Mouse (Mus musculus): ENCODE measurements around the gene Wbp1. TPM values are rescaled to one million over a fixed set of nuclear protein-coding genes. Genes with fewer than 3 reads are reported as not detected.

Wbp1 gene
- total and polyA plus RNA-seq, 3 experiments = 19.3 to 27.5 (median 24.1) TPM

DNA sequence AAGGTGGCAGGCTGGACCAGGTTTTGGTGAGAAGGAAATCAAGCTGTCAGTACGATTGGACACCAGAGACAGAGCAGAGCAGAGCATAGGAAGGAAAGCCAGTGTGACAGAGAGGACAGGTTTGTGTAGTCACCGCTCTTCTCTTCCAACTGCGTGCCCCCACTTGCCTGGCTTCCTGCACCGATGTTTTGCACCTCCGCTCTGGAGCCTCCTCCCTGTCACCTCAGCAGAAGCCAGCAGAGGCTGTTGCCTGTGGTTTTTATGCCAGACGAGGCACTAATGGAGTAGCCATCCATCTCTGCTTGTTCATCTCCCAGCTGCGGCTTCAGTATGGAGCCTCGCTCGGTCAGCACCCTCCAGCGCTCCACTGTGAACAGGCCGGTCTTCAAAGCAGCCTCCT, 21.5 kb upstream of the Wbp1 start:
- DNase-seq (ENCODE audit: extremely low read depth) = no peak
- no peaks in the 10 kb centered on the region for H3K79me2 ChIP-seq (replicated peaks; ENCODE audit: control insufficient read depth, extremely low read depth, insufficient read depth, poor library complexity, severe bottlenecking)
- H3K4me3 ChIP-seq (replicated peaks in 1 of 3; ENCODE audit: low read depth in 2 of 3, low read length in 2 of 3, poor library complexity in 1 of 3) = no peak overlapping the region
- H3K4me2 ChIP-seq (ENCODE audit: insufficient read depth, low read depth, poor library complexity, severe bottlenecking) = no peak overlapping the region
- TF ChIP-seq ZNF384 (IDR thresholded peaks at IDR 0.05; ENCODE audit: low read depth, low read length) (no peak), TBP (conservative IDR thresholded peaks at IDR 0.05; ENCODE audit: low read depth, low read length) (no peak), GABPA (IDR thresholded peaks at IDR 0.05; ENCODE audit: insufficient replicate concordance, low read depth, low read length) (no peak), ZKSCAN1 (IDR thresholded peaks at IDR 0.05; ENCODE audit: borderline replicate concordance, low read depth, low read length) (no peak), TCF12 (IDR thresholded peaks at IDR 0.05; ENCODE audit: low read depth, low read length) (no peak), RCOR1 (conservative IDR thresholded peaks at IDR 0.05; ENCODE audit: low read depth, low read length) (no peak), POLR2AphosphoS2 (IDR thresholded peaks at IDR 0.05; ENCODE audit: low read depth, low read length) (no peak), SMC3 (IDR thresholded peaks at IDR 0.05; ENCODE audit: low read depth, low read length) (no peak)
- peaks cover 4 to 11% of the 10 kb centered on the region in 2 experiments; a peak in 3 of 4 replicates for H3K4me1 ChIP-seq (ENCODE audit: control insufficient read depth in 1 of 2, insufficient read depth in 2 of 2)
- peaks cover 2% of the 10 kb centered on the region for H3K27me3 ChIP-seq (replicated peaks)
- dilution Hi-C loops (cut with MboI; ENCODE audit: extremely low pct_ligation_motif_present, extremely low pct_unique_long_range_greater_than_20kb, low sequenced_read_pairs) = no loop called here
- no peak overlapping the region for H3K9ac ChIP-seq (ENCODE audit: insufficient read depth, low read depth)
- no peaks in the 10 kb centered on the region for H3K9me3 ChIP-seq (replicated peaks; ENCODE audit: low read length)
- no peaks in the 10 kb centered on the region for H3K36me3 ChIP-seq (replicated peaks in 1 of 2; ENCODE audit: control insufficient read depth in 1 of 2, insufficient read depth in 1 of 2, low read length in 1 of 2)
- in situ Hi-C loops (cut with MboI; ENCODE audit: low pct_ligation_motif_present, low pct_unique_long_range_greater_than_20kb, low sequenced_read_pairs) = no loop called here
- H3K27ac ChIP-seq (ENCODE audit: insufficient read depth, low read depth) = no peak overlapping the region

DNA sequence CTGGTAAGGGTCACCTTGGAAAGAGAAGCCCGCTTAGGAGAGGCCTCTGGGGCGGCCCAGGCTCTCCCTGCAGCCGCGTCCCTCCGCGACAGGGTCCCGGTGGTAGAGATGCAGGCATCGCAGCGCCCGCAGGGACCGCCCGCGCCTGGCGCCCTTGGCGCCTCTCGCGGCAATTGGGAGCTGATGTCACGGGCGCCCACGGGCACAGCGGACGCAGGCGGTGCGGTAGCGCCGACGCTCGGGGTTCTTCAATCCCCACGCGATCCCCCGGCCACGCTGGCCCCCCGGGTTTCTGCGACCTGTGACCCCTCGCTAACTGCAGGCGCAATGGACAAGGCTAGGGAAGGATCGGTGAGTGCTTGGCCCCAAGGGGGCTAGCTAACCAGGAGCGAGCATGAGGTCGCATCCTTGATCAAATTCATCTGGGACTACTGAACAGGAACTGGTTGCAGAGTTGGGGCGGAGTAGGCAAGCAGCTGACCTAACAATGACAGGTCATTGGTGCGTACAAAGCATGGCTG, 20.9 kb upstream of the Wbp1 start:
- no peak for DNase-seq (ENCODE audit: extremely low read depth)
- Histone ChIP-seq H3K4me2 (ENCODE audit: insufficient read depth, low read depth, poor library complexity, severe bottlenecking) (no peak overlapping the region), H3K27me3 (replicated peaks) (peaks cover 2% of the 10 kb centered on the region), H3K27ac (ENCODE audit: insufficient read depth, low read depth) (no peak overlapping the region), H3K9me3 (replicated peaks; ENCODE audit: low read length) (no peaks in the 10 kb centered on the region), H3K9ac (ENCODE audit: insufficient read depth, low read depth) (no peak overlapping the region), H3K4me3 (replicated peaks in 1 of 3; ENCODE audit: low read depth in 2 of 3, low read length in 2 of 3, poor library complexity in 1 of 3) (no peak overlapping the region), H3K79me2 (replicated peaks; ENCODE audit: control insufficient read depth, extremely low read depth, insufficient read depth, poor library complexity, severe bottlenecking) (no peaks in the 10 kb centered on the region), H3K4me1 (ENCODE audit: control insufficient read depth in 1 of 2, insufficient read depth in 2 of 2) (peaks cover 9 to 14% of the 10 kb centered on the region in 2 experiments; a peak in 3 of 4 replicates), H3K36me3 (replicated peaks in 1 of 2; ENCODE audit: control insufficient read depth in 1 of 2, insufficient read depth in 1 of 2, low read length in 1 of 2) (no peaks in the 10 kb centered on the region)
- dilution Hi-C loops (cut with MboI; ENCODE audit: extremely low pct_ligation_motif_present, extremely low pct_unique_long_range_greater_than_20kb, low sequenced_read_pairs) (no loop called here), in situ Hi-C loops (cut with MboI; ENCODE audit: low pct_ligation_motif_present, low pct_unique_long_range_greater_than_20kb, low sequenced_read_pairs) (no loop called here)
- TF ChIP-seq BHLHE40 (IDR thresholded peaks at IDR 0.05; ENCODE audit: low read depth, low read length) = no peak
- TF ChIP-seq ELF1 (IDR thresholded peaks at IDR 0.05; ENCODE audit: low read depth, low read length) = no peak

DNA sequence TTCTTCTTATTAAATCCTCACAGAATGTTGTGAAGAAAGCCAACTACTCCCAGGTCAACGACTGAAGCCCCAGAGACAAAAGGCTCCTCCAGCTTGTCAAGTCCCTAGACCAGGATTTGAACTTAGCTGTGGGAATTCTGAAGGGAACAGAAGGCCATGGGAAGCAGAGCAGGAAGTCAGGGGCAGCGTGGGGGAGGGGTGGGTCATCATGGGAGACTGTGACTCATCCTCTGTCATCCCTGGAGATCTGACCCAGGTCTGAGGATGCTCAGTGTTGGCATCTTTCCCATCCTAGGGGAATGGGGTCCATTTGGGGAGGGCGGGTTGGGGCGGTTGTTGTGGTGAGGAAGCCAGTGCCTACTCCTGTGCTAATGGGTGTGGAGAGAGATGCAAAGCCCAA, 20.3 kb upstream of the Wbp1 start:
- Histone ChIP-seq H3K4me1 (ENCODE audit: control insufficient read depth in 1 of 2, insufficient read depth in 2 of 2) (peaks cover 9 to 13% of the 10 kb centered on the region in 2 experiments; a peak in 3 of 4 replicates), H3K27me3 (replicated peaks) (peaks cover 2% of the 10 kb centered on the region), H3K4me2 (ENCODE audit: insufficient read depth, low read depth, poor library complexity, severe bottlenecking) (no peak overlapping the region), H3K36me3 (replicated peaks in 1 of 2; ENCODE audit: control insufficient read depth in 1 of 2, insufficient read depth in 1 of 2, low read length in 1 of 2) (no peaks in the 10 kb centered on the region), H3K4me3 (replicated peaks in 1 of 3; ENCODE audit: low read depth in 2 of 3, low read length in 2 of 3, poor library complexity in 1 of 3) (no peak overlapping the region), H3K27ac (ENCODE audit: insufficient read depth, low read depth) (no peak overlapping the region), H3K9ac (ENCODE audit: insufficient read depth, low read depth) (no peak overlapping the region), H3K79me2 (replicated peaks; ENCODE audit: control insufficient read depth, extremely low read depth, insufficient read depth, poor library complexity, severe bottlenecking) (no peaks in the 10 kb centered on the region), H3K9me3 (replicated peaks; ENCODE audit: low read length) (no peaks in the 10 kb centered on the region)
- in situ Hi-C loops (cut with MboI; ENCODE audit: low pct_ligation_motif_present, low pct_unique_long_range_greater_than_20kb, low sequenced_read_pairs) (no loop called here), dilution Hi-C loops (cut with MboI; ENCODE audit: extremely low pct_ligation_motif_present, extremely low pct_unique_long_range_greater_than_20kb, low sequenced_read_pairs) (no loop called here)
- no peak for DNase-seq (ENCODE audit: extremely low read depth)
- TF ChIP-seq ELF1 (IDR thresholded peaks at IDR 0.05; ENCODE audit: low read depth, low read length) (no peak), POLR2AphosphoS2 (IDR thresholded peaks at IDR 0.05; ENCODE audit: low read depth, low read length) (no peak), CHD1 (IDR thresholded peaks at IDR 0.05; ENCODE audit: low read depth, low read length) (no peak), USF2 (conservative IDR thresholded peaks at IDR 0.05; ENCODE audit: low read depth, low read length) (no peak), EP300 (IDR thresholded peaks at IDR 0.05; ENCODE audit: low read length) (no peak), UBTF (IDR thresholded peaks at IDR 0.05; ENCODE audit: low read depth, low read length) (no peak), RAD21 (IDR thresholded peaks at IDR 0.05; ENCODE audit: low read depth, low read length) (no peak), MYC (IDR thresholded peaks at IDR 0.05; ENCODE audit: low read depth, low read length) (no peak), TBP (conservative IDR thresholded peaks at IDR 0.05; ENCODE audit: low read depth, low read length) (no peak), JUND (conservative IDR thresholded peaks at IDR 0.05; ENCODE audit: low read depth, low read length) (no peak), MAFK (IDR thresholded peaks at IDR 0.05; ENCODE audit: insufficient replicate concordance, low read length) (no peak)
